Mouse (Mus musculus) spleen, adult 2 months (tissue): ENCODE data around the gene Tmcc2.

Experiments used
- CTCF ChIP-seq: fragments of 200-500 bp; IDR thresholded peaks from 2 replicates; pipeline ENCODE4 v1.5.1; 2011; ENCODE audit warnings: mild to moderate bottlenecking, inconsistent platforms; ENCODE audit not compliant: insufficient read depth, insufficient read length, insufficient replicate concordance; ENCODE audit errors: extremely low read depth
- POLR2A ChIP-seq: fragments of 200-500 bp; IDR thresholded peaks from 2 replicates; pipeline ENCODE4 v1.6.1; 2011; ENCODE audit warnings: low read depth, low read length, inconsistent platforms

GRCm38 (mm10) chr1:132365645-132366044 is 25.4 kb downstream of the Tmcc2 start:
- no peak for TF ChIP-seq CTCF
- no peak for TF ChIP-seq POLR2A
